Mouse (Mus musculus): ENCODE measurements around the gene Kalrn. TPM values are rescaled to one million over a fixed set of nuclear protein-coding genes. Genes with fewer than 3 reads are reported as not detected.

The Kalrn gene
- total and polyA plus RNA-seq, 2 experiments from 2014 or later = 19.4 to 44.5 TPM

DNA sequence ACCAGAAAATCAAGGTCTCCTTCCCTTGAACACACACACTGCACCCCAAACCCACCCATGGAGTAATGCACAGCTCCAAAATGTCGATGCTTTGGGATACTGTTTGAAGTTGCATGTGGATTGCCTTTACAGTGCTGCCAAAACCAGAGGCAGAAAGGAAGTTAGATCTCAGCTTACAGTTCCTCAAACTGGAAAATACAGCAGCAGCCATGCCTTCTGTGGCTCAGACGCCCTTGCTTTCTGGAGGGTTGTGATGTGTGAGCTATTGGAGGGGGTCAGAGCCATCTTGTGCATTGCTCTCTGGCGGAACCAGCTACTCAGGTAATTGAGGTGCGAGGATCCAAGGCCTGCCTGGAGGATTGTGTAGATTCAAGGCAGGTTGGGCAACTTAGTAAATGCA is 636.4 kb downstream of the Kalrn start:
- peak overlapping the region; percentile 94 for H3K27ac ChIP-seq (ENCODE audit: low read depth)
- DNase-seq (ENCODE audit: low spot score) (no peak), ATAC-seq (ENCODE audit: insufficient read depth, low read depth) (no peak)
- no peak overlapping the region for H3K4me3 ChIP-seq (ENCODE audit: low read depth, low read length)
- WGBS = 78% methylated on average over 4 of the region's 4 CpGs
- no peaks in the 10 kb centered on the region for H3K9me3 ChIP-seq (replicated peaks; ENCODE audit: control insufficient read depth, low read length)
- no peaks in the 10 kb centered on the region for H3K36me3 ChIP-seq (replicated peaks; ENCODE audit: control insufficient read depth, insufficient read depth, low read length)
- no peak overlapping the region for H3K9ac ChIP-seq (replicated peaks; ENCODE audit: low read depth, low read length)
- H3K4me1 ChIP-seq (ENCODE audit: control insufficient read depth, insufficient read depth) = peaks cover 75% of the 10 kb centered on the region
- no peaks in the 10 kb centered on the region for H3K27me3 ChIP-seq (ENCODE audit: control insufficient read depth, insufficient read depth, low read length)
- TF ChIP-seq EP300 (IDR thresholded peaks at IDR 0.05; ENCODE audit: low read depth) = no peak
- TF ChIP-seq CTCF (IDR thresholded peaks at IDR 0.05; ENCODE audit: low read depth) = no peak
- no peak overlapping the region for H3K4me2 ChIP-seq (ENCODE audit: low read depth, low read length)

- Histone ChIP-seq H3K4me2 (ENCODE audit: low read depth, low read length) (no peak overlapping the region), H3K27ac (ENCODE audit: low read depth) (no peak overlapping the region; the same call in 1 of the 2 replicates), H3K9me3 (replicated peaks; ENCODE audit: control insufficient read depth, low read length) (no peaks in the 10 kb centered on the region), H3K9ac (replicated peaks; ENCODE audit: low read depth, low read length) (no peak overlapping the region), H3K4me3 (ENCODE audit: low read depth, low read length) (no peak overlapping the region), H3K27me3 (ENCODE audit: control insufficient read depth, insufficient read depth, low read length) (no peaks in the 10 kb centered on the region), H3K4me1 (ENCODE audit: control insufficient read depth, insufficient read depth) (peaks cover 69% of the 10 kb centered on the region), H3K36me3 (replicated peaks; ENCODE audit: control insufficient read depth, insufficient read depth, low read length) (no peaks in the 10 kb centered on the region)
- no peak for ATAC-seq (ENCODE audit: insufficient read depth, low read depth)
- WGBS = 93% methylated on average over 6 of the region's 6 CpGs
- TF ChIP-seq EP300 (IDR thresholded peaks at IDR 0.05; ENCODE audit: low read depth) (no peak), CTCF (IDR thresholded peaks at IDR 0.05; ENCODE audit: low read depth) (no peak)
- no peak for DNase-seq (ENCODE audit: low spot score)
Observed at GRCm38 (mm10) chr16:33935407-33935785, 637.9 kb downstream of the Kalrn start.

DNA sequence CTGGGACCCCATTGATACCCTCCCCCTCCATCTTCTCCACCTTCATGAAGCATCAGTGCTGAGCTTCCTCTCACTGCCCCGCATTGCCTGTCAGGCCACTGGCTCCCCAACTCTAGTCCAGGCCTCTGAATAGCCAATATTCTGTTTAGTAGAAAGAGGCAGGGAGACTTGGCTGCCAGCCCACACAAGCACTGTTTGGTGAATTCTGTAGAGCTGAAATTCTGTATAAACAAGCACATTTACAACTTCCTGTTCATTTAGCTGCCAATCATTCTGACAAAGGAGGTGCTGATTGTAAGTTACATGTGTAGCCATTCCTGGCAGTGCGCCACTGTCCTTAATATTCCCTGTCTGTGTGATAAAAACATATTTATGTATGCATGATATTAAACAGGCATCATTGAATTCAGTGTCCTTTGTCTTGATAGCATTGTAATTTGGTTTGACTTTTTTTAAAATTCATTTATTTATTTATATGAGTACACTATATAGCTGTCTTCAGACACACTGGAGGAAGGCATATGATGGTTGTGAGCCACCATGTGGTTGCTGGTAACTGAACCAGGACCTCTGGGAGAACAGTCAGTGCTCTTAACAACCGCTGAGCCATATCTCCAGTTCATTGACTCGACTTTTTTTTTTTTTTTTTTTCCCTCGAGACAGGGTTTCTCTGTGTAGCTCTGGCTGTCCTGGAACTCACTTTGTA is 638.5 kb downstream of the Kalrn start:
- DNase-seq (ENCODE audit: low spot score) (peak; percentile 49), ATAC-seq (ENCODE audit: insufficient read depth, low read depth) (no peak)
- no peak for TF ChIP-seq CTCF (IDR thresholded peaks at IDR 0.05; ENCODE audit: low read depth)
- TF ChIP-seq EP300 (IDR thresholded peaks at IDR 0.05; ENCODE audit: low read depth) = no peak
- Histone ChIP-seq H3K9me3 (replicated peaks; ENCODE audit: control insufficient read depth, low read length) (no peaks in the 10 kb centered on the region), H3K36me3 (replicated peaks; ENCODE audit: control insufficient read depth, insufficient read depth, low read length) (no peaks in the 10 kb centered on the region; the same call in 1 of the 2 replicates), H3K27ac (ENCODE audit: low read depth) (peak overlapping the region; percentile 67), H3K4me1 (ENCODE audit: control insufficient read depth, insufficient read depth) (peaks cover 66% of the 10 kb centered on the region), H3K4me2 (ENCODE audit: low read depth, low read length) (no peak overlapping the region), H3K9ac (replicated peaks; ENCODE audit: low read depth, low read length) (no peak overlapping the region; the same call in 1 of the 2 replicates), H3K27me3 (ENCODE audit: control insufficient read depth, insufficient read depth, low read length) (no peaks in the 10 kb centered on the region), H3K4me3 (ENCODE audit: low read depth, low read length) (no peak overlapping the region)
- WGBS = 22% methylated on average over 5 of the region's 5 CpGs

DNA sequence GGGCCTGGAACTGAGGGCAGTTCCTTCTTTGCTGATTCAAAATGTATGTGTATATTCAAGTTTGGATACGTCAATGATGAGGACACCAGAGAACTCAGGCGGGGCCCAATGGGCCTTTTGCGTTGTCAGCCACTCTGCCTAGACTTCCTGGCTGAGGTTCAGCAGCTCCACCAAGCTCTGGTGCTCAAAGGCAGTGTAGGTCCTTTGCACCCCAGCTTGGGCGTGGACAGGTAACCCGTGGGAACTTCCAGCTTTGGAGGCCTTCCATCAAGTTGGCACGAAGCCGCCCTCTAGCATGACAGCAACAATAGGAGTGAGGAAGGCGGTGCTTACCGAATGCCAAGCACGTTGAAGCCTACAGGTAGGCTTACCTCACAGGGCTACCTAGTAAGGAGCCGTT is 639.9 kb downstream of the Kalrn start:
- no peak overlapping the region for H3K4me2 ChIP-seq (ENCODE audit: low read depth, low read length)
- H3K27ac ChIP-seq (ENCODE audit: low read depth) = no peak overlapping the region
- WGBS = 88% methylated on average over 11 of the region's 11 CpGs
- DNase-seq (ENCODE audit: low spot score) (no peak), ATAC-seq (ENCODE audit: insufficient read depth, low read depth) (no peak)
- H3K4me3 ChIP-seq (ENCODE audit: low read depth, low read length) = no peak overlapping the region
- peaks cover 66% of the 10 kb centered on the region for H3K4me1 ChIP-seq (ENCODE audit: control insufficient read depth, insufficient read depth)
- H3K36me3 ChIP-seq (replicated peaks; ENCODE audit: control insufficient read depth, insufficient read depth, low read length) = no peaks in the 10 kb centered on the region; the same call in 1 of the 2 replicates
- H3K27me3 ChIP-seq (ENCODE audit: control insufficient read depth, insufficient read depth, low read length) = no peaks in the 10 kb centered on the region
- no peak overlapping the region for H3K9ac ChIP-seq (replicated peaks; ENCODE audit: low read depth, low read length)
- no peak for TF ChIP-seq EP300 (IDR thresholded peaks at IDR 0.05; ENCODE audit: low read depth)
- no peaks in the 10 kb centered on the region for H3K9me3 ChIP-seq (replicated peaks; ENCODE audit: control insufficient read depth, low read length)

DNA sequence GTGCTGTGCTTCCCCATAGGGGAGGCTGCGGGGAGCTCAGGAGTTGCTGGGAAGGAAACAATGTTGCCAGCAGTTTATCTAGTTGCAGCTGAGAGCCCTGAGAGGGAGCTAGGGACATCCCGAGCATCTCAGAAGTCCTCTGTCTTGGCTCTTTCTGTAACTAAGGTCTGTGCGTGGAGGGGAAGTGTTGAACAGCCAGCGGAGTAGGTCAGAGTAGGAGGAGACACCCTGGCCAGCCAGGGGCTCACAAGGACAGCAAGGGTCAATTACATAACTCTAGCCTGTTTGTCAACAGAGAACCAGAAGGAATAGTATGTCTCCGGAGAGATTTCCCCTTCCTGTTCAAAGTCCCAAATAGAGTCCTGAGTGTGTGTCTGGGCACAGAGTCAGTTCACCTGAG is 641.2 kb downstream of the Kalrn start:
- no peak overlapping the region for H3K4me2 ChIP-seq (ENCODE audit: low read depth, low read length)
- 26% methylated on average over 5 of the region's 5 CpGs for WGBS
- peak overlapping the region; percentile 67 for H3K27ac ChIP-seq (ENCODE audit: low read depth)
- DNase-seq (ENCODE audit: low spot score) (peak; percentile 24), ATAC-seq (ENCODE audit: insufficient read depth, low read depth) (no peak)
- H3K36me3 ChIP-seq (replicated peaks; ENCODE audit: control insufficient read depth, insufficient read depth, low read length) = no peaks in the 10 kb centered on the region; the same call in 1 of the 2 replicates
- TF ChIP-seq EP300 (IDR thresholded peaks at IDR 0.05; ENCODE audit: low read depth) (no peak), CTCF (IDR thresholded peaks at IDR 0.05; ENCODE audit: low read depth) (no peak)
- H3K27me3 ChIP-seq (ENCODE audit: control insufficient read depth, insufficient read depth, low read length) = no peaks in the 10 kb centered on the region
- H3K9ac ChIP-seq (replicated peaks; ENCODE audit: low read depth, low read length) = no peak overlapping the region
- no peaks in the 10 kb centered on the region for H3K9me3 ChIP-seq (replicated peaks; ENCODE audit: control insufficient read depth, low read length)
- peaks cover 65% of the 10 kb centered on the region for H3K4me1 ChIP-seq (ENCODE audit: control insufficient read depth, insufficient read depth)
- no peak overlapping the region for H3K4me3 ChIP-seq (ENCODE audit: low read depth, low read length)

- no peaks in the 10 kb centered on the region for H3K9me3 ChIP-seq (replicated peaks; ENCODE audit: control insufficient read depth, low read length)
- 25% methylated on average over 2 of the region's 2 CpGs for WGBS
- ATAC-seq (ENCODE audit: insufficient read depth, low read depth) (no peak), DNase-seq (ENCODE audit: low spot score) (no peak)
- peaks cover 60% of the 10 kb centered on the region for H3K4me1 ChIP-seq (ENCODE audit: control insufficient read depth, insufficient read depth)
- peak overlapping the region; percentile 67 for H3K27ac ChIP-seq (ENCODE audit: low read depth)
- H3K36me3 ChIP-seq (replicated peaks; ENCODE audit: control insufficient read depth, insufficient read depth, low read length) = no peaks in the 10 kb centered on the region; the same call in 1 of the 2 replicates
- H3K27me3 ChIP-seq (ENCODE audit: control insufficient read depth, insufficient read depth, low read length) = no peaks in the 10 kb centered on the region
- TF ChIP-seq CTCF (IDR thresholded peaks at IDR 0.05; ENCODE audit: low read depth) (no peak), EP300 (IDR thresholded peaks at IDR 0.05; ENCODE audit: low read depth) (no peak)
- no peak overlapping the region for H3K4me3 ChIP-seq (ENCODE audit: low read depth, low read length)
- no peak overlapping the region for H3K4me2 ChIP-seq (ENCODE audit: low read depth, low read length)
- H3K9ac ChIP-seq (replicated peaks; ENCODE audit: low read depth, low read length) = no peak overlapping the region
Observed at GRCm38 (mm10) chr16:33931682-33932081, 641.6 kb downstream of the Kalrn start.

All from heart, postnatal 0 days (tissue).